8 mouse cellular contexts compared by ENCODE assay signal in the genomic region with DNA sequence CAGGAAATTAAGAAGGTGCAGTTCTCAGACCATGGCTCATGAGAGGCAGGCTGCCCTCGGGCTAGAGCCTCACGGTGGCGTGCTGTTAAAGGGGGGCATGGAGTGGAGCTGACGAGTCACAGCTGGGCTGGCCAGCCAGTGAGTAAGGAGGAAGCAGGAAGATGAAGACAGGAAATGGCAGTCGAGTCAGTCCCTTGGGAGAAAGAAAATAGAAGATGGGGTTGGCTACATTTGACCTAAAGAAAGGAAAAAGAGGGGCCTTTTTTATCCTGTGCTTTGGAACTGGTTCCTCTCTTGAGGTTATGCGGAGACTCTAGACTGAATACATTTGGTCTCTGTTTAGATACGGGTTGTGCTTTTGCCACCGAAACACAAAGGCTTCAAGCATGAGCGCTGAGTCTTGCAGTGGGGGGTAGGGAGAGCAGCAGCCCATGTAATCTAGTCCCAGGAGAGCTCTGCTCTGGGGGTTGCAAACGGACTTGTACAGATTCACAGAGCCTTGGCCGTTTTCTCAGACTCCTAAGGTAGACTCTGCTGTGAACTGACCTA. TPM values are rescaled to one million over a fixed set of nuclear protein-coding genes. Genes with fewer than 3 reads are reported as not detected.
DNase-seq lines count a peak whose midpoint lies in the region; ATAC-seq and TF ChIP-seq lines count a peak whose summit lies in the region.

No protein-coding gene starts in this region.

- ATAC-seq in kidney, embryonic 14.5 days (ENCODE audit: low FRiP score, low TSS enrichment) = peak; percentile 78; the same call in 1 of the 2 replicates
- peak; percentile 42 for ATAC-seq in megakaryocyte progenitor cell, adult 5-6 weeks (replicated peaks; ENCODE audit: poor library complexity)
- ATAC-seq in forebrain, embryonic 14.5 days = no peak

- intact Hi-C loops in gastrocnemius, adult 2 months (cut with DNase I) = no loop called here
- intact Hi-C loops in left cerebral cortex, adult 2 months (cut with DNase I) = no loop called here

- H3K9ac ChIP-seq in kidney, embryonic 14.5 days (ENCODE audit: low read depth, low read length) = no peak overlapping the region
- no peak overlapping the region for H3K9ac ChIP-seq in forebrain, embryonic 14.5 days (ENCODE audit: low read length)

- WGBS in kidney, embryonic 14.5 days = 40% methylated on average over 11 of the region's 11 CpGs
- 59% methylated on average over 11 of the region's 11 CpGs for WGBS in forebrain, embryonic 14.5 days

- H3K27me3 ChIP-seq in kidney, embryonic 14.5 days (ENCODE audit: control insufficient read depth, insufficient read depth, low read length) = no peaks in the 10 kb centered on the region
- no peaks in the 10 kb centered on the region for H3K27me3 ChIP-seq in forebrain, embryonic 14.5 days (replicated peaks; ENCODE audit: control insufficient read depth, insufficient read depth, low read length)

- H3K36me3 ChIP-seq in kidney, embryonic 14.5 days (ENCODE audit: control insufficient read depth, insufficient read depth, low read length) = no peaks in the 10 kb centered on the region
- no peaks in the 10 kb centered on the region for H3K36me3 ChIP-seq in forebrain, embryonic 14.5 days (ENCODE audit: control insufficient read depth, insufficient read depth, low read length)

- no peak for TF ChIP-seq POLR2A in bone marrow macrophage, adult 2 months (IDR thresholded peaks at IDR 0.05; ENCODE audit: borderline replicate concordance, low read depth, low read length)

- H3K4me1 ChIP-seq in bone marrow macrophage, adult 2 months (ENCODE audit: control insufficient read depth, insufficient read depth, low read length) = peaks cover 40% of the 10 kb centered on the region
- H3K4me1 ChIP-seq in kidney, embryonic 14.5 days (ENCODE audit: control insufficient read depth, insufficient read depth, low read length) = no peaks in the 10 kb centered on the region
- H3K4me1 ChIP-seq in forebrain, embryonic 14.5 days (ENCODE audit: control insufficient read depth, insufficient read depth, low read length) = no peaks in the 10 kb centered on the region

- H3K4me3 ChIP-seq in gastrocnemius, adult 2 months = peak overlapping the region; percentile 50
- no peak overlapping the region for H3K4me3 ChIP-seq in bone marrow macrophage, adult 2 months (ENCODE audit: insufficient read depth, low read length)
- H3K4me3 ChIP-seq in kidney, embryonic 14.5 days (ENCODE audit: low read length) = no peak overlapping the region
- H3K4me3 ChIP-seq in forebrain, embryonic 14.5 days (ENCODE audit: low read depth, low read length) = no peak overlapping the region
- H3K4me3 ChIP-seq in left cerebral cortex, adult 2 months = no peak overlapping the region

- no peaks in the 10 kb centered on the region for H3K9me3 ChIP-seq in kidney, embryonic 14.5 days (ENCODE audit: control insufficient read depth, low read length)
- no peaks in the 10 kb centered on the region for H3K9me3 ChIP-seq in forebrain, embryonic 14.5 days (replicated peaks; ENCODE audit: control insufficient read depth, low read length)

- peak overlapping the region; percentile 60 for H3K27ac ChIP-seq in gastrocnemius, adult 2 months
- H3K27ac ChIP-seq in bone marrow macrophage, adult 2 months (ENCODE audit: insufficient read depth, low read depth, low read length) = peak overlapping the region; percentile 74
- peak overlapping the region; percentile 79 for H3K27ac ChIP-seq in kidney, embryonic 14.5 days (ENCODE audit: low read depth, low read length)
- no peak overlapping the region for H3K27ac ChIP-seq in forebrain, embryonic 14.5 days (ENCODE audit: low read depth, low read length)
- no peak overlapping the region for H3K27ac ChIP-seq in left cerebral cortex, adult 2 months

- peak overlapping the region; percentile 8; the same call in 1 of the 2 replicates for H3K4me2 ChIP-seq in kidney, embryonic 14.5 days (replicated peaks; ENCODE audit: low read depth, low read length)
- H3K4me2 ChIP-seq in forebrain, embryonic 14.5 days (ENCODE audit: low read length) = no peak overlapping the region

- no peak for TF ChIP-seq CTCF in gastrocnemius, adult 2 months (IDR thresholded peaks at IDR 0.05)
- TF ChIP-seq CTCF in bone marrow macrophage, adult 2 months (IDR thresholded peaks at IDR 0.05; ENCODE audit: low read depth, low read length) = no peak
- no peak for TF ChIP-seq CTCF in left cerebral cortex, adult 2 months (IDR thresholded peaks at IDR 0.05)

- DNase-seq in gastrocnemius, adult 2 months = no peak
- no peak for DNase-seq in gastrocnemius, postnatal 25 days
- no peak for DNase-seq in cerebellum, postnatal 14 days
- DNase-seq in forebrain, embryonic 14.5 days (ENCODE audit: low spot score) = no peak
- no peak for DNase-seq in left cerebral cortex, adult 2 months (ENCODE audit: extremely low spot score in 1 of 2, low spot score in 2 of 2)

RNA-seq across cellular contexts. Expression of a gene that starts 23.1 kb away (rescaled TPM):
- 10 to 100 TPM; 11.2 to 36.5 TPM for total RNA-seq in gastrocnemius, adult 2 months (2021)
- total RNA-seq in gastrocnemius, postnatal 25 days (2021) = 10 to 100 TPM; 23.7 to 36.2 TPM
- 134 and 139 TPM in 2 replicates for polyA plus RNA-seq in bone marrow macrophage, adult 2 months (2012; ENCODE audit: insufficient read depth, insufficient read length, missing spikeins)
- 28.0 and 41.5 TPM in 2 replicates for polyA plus RNA-seq in kidney, embryonic 14.5 days (2014; fragmentation: Nextera tagmentation; extraction: Ambion mirVana)
- 92.6 and 99.8 TPM in 2 replicates for total RNA-seq in megakaryocyte progenitor cell, adult 5-6 weeks (2015)
- total RNA-seq in megakaryocyte progenitor cell, adult 5-6 weeks (2017) = 105 and 107 TPM in 2 replicates
- polyA plus RNA-seq in forebrain, embryonic 14.5 days (2014; fragmentation: Nextera tagmentation; extraction: Ambion mirVana) = 38.7 and 43.9 TPM in 2 replicates
- total RNA-seq in left cerebral cortex, adult 2 months (2021) = 10 to 100 TPM; 57.5 to 61.3 TPM

Comparison
In these comparisons a context has a peak if more than half of its experiments do, and no peak if none do; other contexts are left out.
1. H3K27ac ChIP-seq: peak in gastrocnemius, adult 2 months (single experiment), bone marrow macrophage, adult 2 months (single experiment) and kidney, embryonic 14.5 days (single experiment); none in forebrain, embryonic 14.5 days (single experiment) and left cerebral cortex, adult 2 months (single experiment).